11 mouse cellular contexts compared by ENCODE assay signal in the genomic region with DNA sequence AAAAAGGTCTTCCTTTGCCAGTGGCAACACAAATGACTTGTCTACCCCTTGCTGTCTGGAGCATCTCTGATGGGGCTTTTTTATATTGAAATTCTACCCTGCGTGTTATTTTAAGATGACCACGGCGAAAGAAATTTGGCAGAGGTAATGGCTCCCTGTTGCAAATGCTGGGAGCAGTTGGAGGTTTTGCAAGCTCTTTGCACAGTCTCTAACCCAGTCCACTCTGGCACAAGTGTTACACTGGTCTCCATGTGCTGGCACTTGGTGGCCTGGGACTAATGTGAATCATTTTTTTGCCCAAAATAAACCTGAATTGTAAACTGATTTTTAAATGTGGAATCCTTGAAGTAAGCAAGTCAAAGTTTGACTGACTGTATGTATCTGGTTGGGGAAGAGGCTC.
DNase-seq lines count a peak whose midpoint lies in the region; ATAC-seq and TF ChIP-seq lines count a peak whose summit lies in the region.
"Had no signal": no experiment of that assay in that cellular context is flagged by ENCODE, and none has a peak within 500 bp of the region (broad histone marks: within the 10 kb centered on the region; RNA-seq: fewer than 3 reads in every experiment).

No protein-coding gene starts in this region.

- no peaks in the 10 kb centered on the region for H3K9me3 ChIP-seq in forebrain, embryonic 10.5 days
- H3K9me3 ChIP-seq in forebrain, embryonic 12.5 days = no peaks in the 10 kb centered on the region
- no peaks in the 10 kb centered on the region for H3K9me3 ChIP-seq in heart, embryonic 15.5 days (replicated peaks)

- H3K36me3 ChIP-seq in forebrain, embryonic 10.5 days (replicated peaks) = peaks cover 2% of the 10 kb centered on the region
- H3K36me3 ChIP-seq in forebrain, embryonic 12.5 days (replicated peaks) = no peaks in the 10 kb centered on the region
- H3K36me3 ChIP-seq in heart, embryonic 15.5 days = no peaks in the 10 kb centered on the region

- H3K4me1 ChIP-seq in forebrain, embryonic 10.5 days = peaks cover 88% of the 10 kb centered on the region
- H3K4me1 ChIP-seq in forebrain, embryonic 12.5 days = peaks cover 65% of the 10 kb centered on the region
- H3K4me1 ChIP-seq in heart, embryonic 15.5 days (replicated peaks) = peaks cover 24% of the 10 kb centered on the region

- TF ChIP-seq CTCF in left cerebral cortex, adult 2 months (IDR thresholded peaks at IDR 0.05) = no peak

- ATAC-seq in forebrain, embryonic 12.5 days (ENCODE audit: low FRiP score) = no peak
- ATAC-seq in heart, embryonic 15.5 days (replicated peaks; ENCODE audit: insufficient number of reproducible peaks, insufficient read depth, low FRiP score, low read depth) = no peak
- ATAC-seq in CD4-positive, CD25-positive, alpha-beta regulatory T cell, adult 4 months = no peak

- no peaks in the 10 kb centered on the region for H3K27me3 ChIP-seq in forebrain, embryonic 10.5 days (ENCODE audit: poor library complexity, severe bottlenecking)
- no peaks in the 10 kb centered on the region for H3K27me3 ChIP-seq in forebrain, embryonic 12.5 days
- H3K27me3 ChIP-seq in heart, embryonic 15.5 days = no peaks in the 10 kb centered on the region

- H3K4me2 ChIP-seq in forebrain, embryonic 12.5 days = no peak overlapping the region
- no peak overlapping the region for H3K4me2 ChIP-seq in heart, embryonic 15.5 days

- intact Hi-C loops in left cerebral cortex, adult 2 months (cut with DNase I) = no loop called here
- intact Hi-C loops in left cerebral cortex, postnatal 14 days (cut with DNase I) = no loop called here

- no peak overlapping the region for H3K9ac ChIP-seq in forebrain, embryonic 12.5 days
- H3K9ac ChIP-seq in heart, embryonic 15.5 days = no peak overlapping the region

- no peak for DNase-seq in forebrain, embryonic 10.5 days (ENCODE audit: extremely low spot score, low spot score)
- DNase-seq in left cerebral cortex, adult 2 months (ENCODE audit: extremely low spot score in 1 of 2, low spot score in 2 of 2) = no peak
- no peak for DNase-seq in left cerebral cortex, postnatal 14 days (ENCODE audit: low spot score in 2 of 2)
- DNase-seq in cerebellum, adult 8-10 months = peak; percentile 40
- no peak for DNase-seq in spleen, adult 18-20 months
- DNase-seq: embryo, embryonic 11 days; kidney, postnatal 25 days; left cerebral cortex, postnatal 4 days had no signal

- no peak overlapping the region for H3K4me3 ChIP-seq in forebrain, embryonic 10.5 days
- H3K4me3 ChIP-seq in forebrain, embryonic 12.5 days (replicated peaks) = no peak overlapping the region
- no peak overlapping the region for H3K4me3 ChIP-seq in left cerebral cortex, adult 2 months
- no peak overlapping the region for H3K4me3 ChIP-seq in heart, embryonic 15.5 days

- 97% methylated on average over 3 of the region's 3 CpGs for whole genome bisulfite sequencing in forebrain, embryonic 10.5 days
- 93% methylated on average over 3 of the region's 3 CpGs for WGBS in forebrain, embryonic 12.5 days
- WGBS in heart, embryonic 15.5 days = 71% methylated on average over 3 of the region's 3 CpGs

- H3K27ac ChIP-seq in forebrain, embryonic 10.5 days = peak overlapping the region; percentile 45; the same call in 1 of the 2 replicates
- H3K27ac ChIP-seq in forebrain, embryonic 12.5 days = no peak overlapping the region
- peak overlapping the region; percentile 42; the same call in 1 of the 2 replicates for H3K27ac ChIP-seq in left cerebral cortex, adult 2 months
- H3K27ac ChIP-seq in heart, embryonic 15.5 days = peak overlapping the region; percentile 52; the same call in 1 of the 2 replicates
